Comparison of ENCODE assay signal across 15 mouse cellular contexts in the genomic region with DNA sequence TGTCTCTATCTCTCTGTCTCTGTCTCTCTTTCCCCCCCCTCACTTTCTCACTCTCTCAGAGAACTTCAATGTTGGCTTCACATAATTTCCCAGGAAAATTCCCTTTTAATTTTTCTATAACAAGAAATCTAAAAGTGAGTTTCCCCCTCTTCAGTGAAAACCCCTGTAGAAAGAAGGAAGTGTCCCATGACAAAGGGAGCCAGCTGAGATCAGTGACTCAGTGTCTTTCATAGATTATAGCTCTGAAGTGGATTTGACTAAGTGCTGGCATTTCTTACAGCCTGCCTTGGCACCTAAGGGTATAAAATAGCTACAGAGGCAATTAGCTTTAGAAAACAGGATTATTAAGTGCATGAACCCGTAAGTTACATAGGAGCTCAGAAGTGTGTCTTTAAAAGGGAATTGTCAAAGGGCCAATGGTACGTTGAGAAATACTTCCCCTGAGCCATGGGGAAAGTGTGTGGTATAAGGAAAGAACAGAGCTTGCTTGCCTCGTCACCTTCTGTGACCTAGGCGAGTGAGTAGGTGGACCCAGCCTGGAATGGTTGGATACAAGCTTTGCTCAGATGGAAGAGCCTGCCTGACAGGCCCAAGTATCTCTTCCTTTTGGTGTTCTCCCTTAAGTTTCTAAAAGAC.
A peak's percentile ranks its signal among the peaks of the same experiment; 100 is the strongest.
DNase-seq lines count a peak whose midpoint lies in the region; ATAC-seq lines count a peak whose summit lies in the region.
"Had no signal": no experiment of that assay in that cellular context is flagged by ENCODE, and none has a peak within 500 bp of the region (broad histone marks: within the 10 kb centered on the region; RNA-seq: fewer than 3 reads in every experiment).

No protein-coding gene starts in this region.

- intact Hi-C loops in heart, postnatal 14 days (cut with DNase I), result no loop called here

- ATAC-seq in megakaryocyte, adult 5-6 weeks (ENCODE audit: poor library complexity, severe bottlenecking), result peak; percentile 66
- ATAC-seq: forebrain, embryonic 14.5 days; intestine, embryonic 16.5 days had no signal

- DNase-seq in lung, postnatal 36 days, result peak; percentile 23
- DNase-seq in lung, postnatal 14 days, result no peak
- DNase-seq in fat pad, adult 2 months (ENCODE audit: extremely low read depth, low read depth, low spot score), result peak; percentile 97
- no peak for DNase-seq in kidney, adult 8-10 months
- no peak for DNase-seq in heart, postnatal 14 days
- DNase-seq: adrenal gland, postnatal 36 days; cerebellum, adult 11-12 months; cerebellum, adult 9-10 months; cerebellum, postnatal 36 days; gastrocnemius, adult 2 months; gastrocnemius, postnatal 25 days; heart, adult 18-20 months had no signal

Comparison
In these comparisons a context has a peak if more than half of its experiments do, and no peak if none do; other contexts are left out.
1. DNase-seq: peak in lung, postnatal 36 days (single experiment) and fat pad, adult 2 months (single experiment); none in lung, postnatal 14 days (single experiment), kidney, adult 8-10 months (0 of 2) and heart, postnatal 14 days (0 of 2).